Mouse (Mus musculus) Patski (cell line): ENCODE results near the gene Fads3. TPM values are rescaled to one million over a fixed set of nuclear protein-coding genes. Genes with fewer than 3 reads are reported as not detected.

Source experiments
- ATAC-seq: fragments of 100-300 bp; one replicate; pipeline ENCODE4 v1.8.0; 2021
- CTCF ChIA-PET: fragments of 350-600 bp; sonication (Branson Sonifier 250); formaldehyde crosslinking; loops from one replicate; lab custom pipeline; 2022; ENCODE audit warnings: inconsistent platforms; lab: Charles Lee
- POLR2A ChIA-PET: fragments of 350-600 bp; sonication (Branson Sonifier 250); formaldehyde crosslinking; loops from one replicate; lab custom pipeline; 2022; ENCODE audit warnings: antibody characterized with exemption, inconsistent platforms; lab: Charles Lee
- DNase-seq: peaks from one replicate; pipeline ENCODE4 v3.0.0-alpha.2; 2011; ENCODE audit warnings: low read depth, low spot score
- H3K27me3 ChIP-seq: fragments of 371-371 bp; one replicate; pipeline ENCODE4 v1.5.1; 2021
- CTCF ChIP-seq: fragments of 100-300 bp; IDR thresholded peaks from one replicate; pipeline ENCODE4 v1.5.1; 2021
- in situ Hi-C: fragments of 300-500 bp; cut with MboI; formaldehyde crosslinking; loops from 3 replicates; pipeline ENCODE4 v1.11.1; 2018; ENCODE audit warnings: low pct_unique_long_range_greater_than_20kb, mixed read lengths
- polyA plus RNA-seq: library from polyadenylated mRNA; unstranded; gene quantifications from one replicate; pipeline ENCODE4 v1.2.3, GENCODE M21; 2021

Fads3 gene
- polyA plus RNA-seq, 1 experiment from 2014 or later = 227 TPM

GRCm38 (mm10) chr19:10033211-10033973 is 8.0 kb upstream of the Fads3 start:
- no peaks in the 10 kb centered on the region for H3K27me3 ChIP-seq
- no peak for TF ChIP-seq CTCF
- CTCF ChIA-PET = interaction anchor here (0.9 to 8.3 kb wide), 18 partner anchors 10 to 165 kb away, joined by 3 to 78 read pairs (median 4); partner anchors contain the start of genes Best1 and Rab3il1
- peak; percentile 36 for ATAC-seq
- no peak for DNase-seq
- in situ Hi-C loops = no loop called here
- POLR2A ChIA-PET = interaction anchor here (1.4 kb wide), 1 partner anchor 10 kb away, joined by 4 read pairs; no protein-coding TSS in a partner anchor

- ATAC-seq = no peak
- CTCF ChIA-PET = interaction anchor here (0.7 to 8.3 kb wide), 23 partner anchors 9 to 174 kb away, joined by 3 to 78 read pairs (median 4); partner anchors contain the start of genes Best1 and Rab3il1
- TF ChIP-seq CTCF = no peak
- POLR2A ChIA-PET = interaction anchor here (0.6 kb wide), 1 partner anchor 13 kb away, joined by 6 read pairs; no protein-coding TSS in a partner anchor
- in situ Hi-C loops = no loop called here
- DNase-seq = no peak
- H3K27me3 ChIP-seq = no peaks in the 10 kb centered on the region
Observed at GRCm38 (mm10) chr19:10034356-10034755, 7.0 kb upstream of the Fads3 start.

- ATAC-seq (no peak), DNase-seq (no peak)
- no peaks in the 10 kb centered on the region for H3K27me3 ChIP-seq
- CTCF ChIA-PET = interaction anchor here (0.7 to 8.3 kb wide), 23 partner anchors 9 to 173 kb away, joined by 3 to 78 read pairs (median 4); partner anchors contain the start of genes Best1 and Rab3il1
- TF ChIP-seq CTCF = no peak
- POLR2A ChIA-PET = interaction anchor here (1.1 kb wide), 1 partner anchor 162 kb away, joined by 4 read pairs; no protein-coding TSS in a partner anchor
- in situ Hi-C loops = loop anchor here (5.0 kb wide), 1 partner anchor 33 kb away; the partner anchor contains the start of genes Best1 and Rab3il1
Observed at GRCm38 (mm10) chr19:10034785-10035447, 6.5 kb upstream of the Fads3 start.

GRCm38 (mm10) chr19:10037534-10037933 is 3.8 kb upstream of the Fads3 start:
- ChIA-PET CTCF (interaction anchor here (1.2 to 8.3 kb wide), 3 partner anchors 21 to 46 kb away, joined by 3 to 78 read pairs (median 28); partner anchors contain the start of genes Best1 and Rab3il1), POLR2A (interaction anchor here (0.6 to 0.8 kb wide), 3 partner anchors 10 to 261 kb away, joined by 3 to 4 read pairs (median 4); no protein-coding TSS in a partner anchor)
- H3K27me3 ChIP-seq = no peaks in the 10 kb centered on the region
- no peak for ATAC-seq
- TF ChIP-seq CTCF = no peak
- in situ Hi-C loops = loop anchor here (5.0 kb wide), 1 partner anchor 35 kb away; the partner anchor contains the start of genes Best1 and Rab3il1
- DNase-seq = no peak

GRCm38 (mm10) chr19:10038364-10038763 is 3.0 kb upstream of the Fads3 start:
- in situ Hi-C loops = loop anchor here (5.0 kb wide), 1 partner anchor 36 kb away; the partner anchor contains the start of genes Best1 and Rab3il1
- ATAC-seq (no peak), DNase-seq (no peak)
- CTCF ChIA-PET = interaction anchor here (0.7 to 8.3 kb wide), 14 partner anchors 9 to 161 kb away, joined by 3 to 78 read pairs (median 4); partner anchors contain the start of genes Best1, Fads1 and Rab3il1
- POLR2A ChIA-PET = interaction anchor here (0.7 kb wide), 1 partner anchor 9 kb away, joined by 3 read pairs; no protein-coding TSS in a partner anchor
- no peak for TF ChIP-seq CTCF
- no peaks in the 10 kb centered on the region for H3K27me3 ChIP-seq

- in situ Hi-C loops = loop anchor here (5.0 kb wide), 1 partner anchor 37 kb away; the partner anchor contains the start of genes Best1 and Rab3il1
- ChIA-PET POLR2A (no interaction called here), CTCF (interaction anchor here (0.7 to 8.3 kb wide), 14 partner anchors 10 to 161 kb away, joined by 3 to 78 read pairs (median 4); partner anchors contain the start of genes Best1, Fads1 and Rab3il1)
- ATAC-seq = peak; percentile 32
- no peak for DNase-seq
- no peaks in the 10 kb centered on the region for H3K27me3 ChIP-seq
- no peak for TF ChIP-seq CTCF
Observed at GRCm38 (mm10) chr19:10038910-10039309, 2.5 kb upstream of the Fads3 start.

GRCm38 (mm10) chr19:10039615-10040014 is 1.8 kb upstream of the Fads3 start:
- POLR2A ChIA-PET = no interaction called here
- no peak for DNase-seq
- no peaks in the 10 kb centered on the region for H3K27me3 ChIP-seq
- no peak for TF ChIP-seq CTCF
- no peak for ATAC-seq
- CTCF ChIA-PET = interaction anchor here (0.7 to 8.3 kb wide), 10 partner anchors 10 to 160 kb away, joined by 3 to 78 read pairs (median 4); partner anchors contain the start of genes Best1, Fads1 and Rab3il1
- in situ Hi-C loops = loop anchor here (5.0 kb wide), 1 partner anchor 37 kb away; the partner anchor contains the start of genes Best1 and Rab3il1

- ChIA-PET CTCF (interaction anchor here (1.3 to 8.3 kb wide), 3 partner anchors 42 to 159 kb away, joined by 4 to 78 read pairs (median 20); partner anchors contain the start of genes Best1, Fads1 and Rab3il1), POLR2A (no interaction called here)
- H3K27me3 ChIP-seq = no peaks in the 10 kb centered on the region
- no peak for TF ChIP-seq CTCF
- ATAC-seq (peak; percentile 1), DNase-seq (no peak)
- in situ Hi-C loops = no loop called here
Observed at GRCm38 (mm10) chr19:10040866-10041387, 442 bp upstream of the Fads3 start.

GRCm38 (mm10) chr19:10042232-10042631 is 863 bp downstream of the Fads3 start:
- in situ Hi-C loops = no loop called here
- no peak for TF ChIP-seq CTCF
- ATAC-seq (peak; percentile 8), DNase-seq (no peak)
- CTCF ChIA-PET = interaction anchor here (3.4 kb wide), 1 partner anchor 18 kb away, joined by 17 read pairs; no protein-coding TSS in a partner anchor
- no peaks in the 10 kb centered on the region for H3K27me3 ChIP-seq
- POLR2A ChIA-PET = interaction anchor here (0.6 to 0.7 kb wide), 3 partner anchors 11 to 129 kb away, joined by 3 read pairs; no protein-coding TSS in a partner anchor
